Comparison of ENCODE assay signal across 13 mouse cellular contexts in genomic region chr5:103775429-103775828, GRCm38 (mm10).
DNase-seq lines count a peak whose midpoint lies in the region; ATAC-seq lines count a peak whose summit lies in the region.
"Had no signal": no experiment of that assay in that cellular context is flagged by ENCODE, and none has a peak within 500 bp of the region (broad histone marks: within the 10 kb centered on the region; RNA-seq: fewer than 3 reads in every experiment).

No protein-coding gene starts in this region.

- no peaks in the 10 kb centered on the region for H3K9me3 ChIP-seq in liver, embryonic 13.5 days (replicated peaks)
- no peaks in the 10 kb centered on the region for H3K9me3 ChIP-seq in liver, embryonic 11.5 days (ENCODE audit: control insufficient read depth, low read length)
- no peaks in the 10 kb centered on the region for H3K9me3 ChIP-seq in heart, embryonic 12.5 days (replicated peaks)
- no peaks in the 10 kb centered on the region for H3K9me3 ChIP-seq in limb, embryonic 10.5 days (replicated peaks)
- H3K9me3 ChIP-seq: forebrain, embryonic 12.5 days; liver, embryonic 15.5 days had no signal

- DNase-seq in frontal cortex, adult 2 months (ENCODE audit: extremely low spot score in 1 of 2, low spot score in 1 of 2) = no peak
- no peak for DNase-seq in liver, embryonic 13.5 days
- no peak for DNase-seq in liver, embryonic 11.5 days (ENCODE audit: low spot score)
- no peak for DNase-seq in limb, embryonic 10.5 days (ENCODE audit: low spot score)
- DNase-seq in c-Kit-positive CD71-positive TER-119-positive erythroid progenitor cells, embryonic 14.5 days (ENCODE audit: low spot score) = no peak
- DNase-seq in right cerebral cortex, postnatal 25 days = no peak
- DNase-seq: cerebellum, postnatal 36 days; midbrain, embryonic 14.5 days had no signal

- no peak overlapping the region for H3K9ac ChIP-seq in liver, embryonic 13.5 days
- H3K9ac ChIP-seq in liver, embryonic 11.5 days (ENCODE audit: low read depth, low read length) = no peak overlapping the region
- H3K9ac ChIP-seq in heart, embryonic 12.5 days = peak overlapping the region; percentile 34; the same call in 1 of the 2 replicates
- H3K9ac ChIP-seq: forebrain, embryonic 12.5 days; liver, embryonic 15.5 days had no signal

- ATAC-seq in frontal cortex, adult (ENCODE audit: low TSS enrichment) = peak; percentile 2; the same call in 1 of the 2 replicates
- no peak for ATAC-seq in liver, embryonic 13.5 days (ENCODE audit: low read depth)
- no peak for ATAC-seq in liver, embryonic 11.5 days (replicated peaks; ENCODE audit: low FRiP score)
- no peak for ATAC-seq in heart, embryonic 12.5 days (ENCODE audit: insufficient number of reproducible peaks, low FRiP score)
- ATAC-seq: hindbrain, postnatal 0 days had no signal

- H3K4me2 ChIP-seq in liver, embryonic 13.5 days = no peak overlapping the region
- no peak overlapping the region for H3K4me2 ChIP-seq in liver, embryonic 11.5 days
- peak overlapping the region; percentile 25 for H3K4me2 ChIP-seq in heart, embryonic 12.5 days
- H3K4me2 ChIP-seq: forebrain, embryonic 12.5 days; liver, embryonic 15.5 days had no signal

- H3K27ac ChIP-seq in liver, embryonic 13.5 days = peak overlapping the region; percentile 9; the same call in 1 of the 2 replicates
- no peak overlapping the region for H3K27ac ChIP-seq in liver, embryonic 11.5 days (ENCODE audit: low read depth, low read length)
- peak overlapping the region; percentile 67 for H3K27ac ChIP-seq in heart, embryonic 12.5 days (ENCODE audit: poor library complexity, severe bottlenecking)
- 0 out of 2 replicates have a peak overlapping the region, but pooled peaks have one; percentile 25 for H3K27ac ChIP-seq in limb, embryonic 10.5 days
- H3K27ac ChIP-seq: forebrain, embryonic 12.5 days; hindbrain, postnatal 0 days had no signal

- 89% methylated on average over 13 of the region's 13 CpGs for WGBS in liver, embryonic 13.5 days (ENCODE audit: insufficient replicate concordance)
- 83% methylated on average over 13 of the region's 13 CpGs for WGBS in liver, embryonic 11.5 days
- WGBS in heart, embryonic 12.5 days = 72% methylated on average over 13 of the region's 13 CpGs
- 86% methylated on average over 13 of the region's 13 CpGs for WGBS in limb, embryonic 10.5 days

- no peak overlapping the region for H3K4me3 ChIP-seq in liver, embryonic 13.5 days (replicated peaks)
- no peak overlapping the region for H3K4me3 ChIP-seq in liver, embryonic 11.5 days (ENCODE audit: low read depth, low read length)
- no peak overlapping the region for H3K4me3 ChIP-seq in heart, embryonic 12.5 days
- H3K4me3 ChIP-seq in limb, embryonic 10.5 days = no peak overlapping the region
- H3K4me3 ChIP-seq: forebrain, embryonic 12.5 days; liver, embryonic 15.5 days had no signal

- H3K4me1 ChIP-seq in liver, embryonic 13.5 days (replicated peaks) = peaks cover 100% of the 10 kb centered on the region
- H3K4me1 ChIP-seq in liver, embryonic 11.5 days (replicated peaks; ENCODE audit: control insufficient read depth, insufficient read depth, low read length) = peaks cover 87% of the 10 kb centered on the region
- H3K4me1 ChIP-seq in heart, embryonic 12.5 days (replicated peaks) = peaks cover 79% of the 10 kb centered on the region
- H3K4me1 ChIP-seq in limb, embryonic 10.5 days = peaks cover 74% of the 10 kb centered on the region

- H3K36me3 ChIP-seq in liver, embryonic 13.5 days = peaks cover 8% of the 10 kb centered on the region; the same call in 1 of the 2 replicates
- no peaks in the 10 kb centered on the region for H3K36me3 ChIP-seq in liver, embryonic 11.5 days (ENCODE audit: control insufficient read depth, insufficient read depth, low read length)
- no peaks in the 10 kb centered on the region for H3K36me3 ChIP-seq in heart, embryonic 12.5 days
- H3K36me3 ChIP-seq in limb, embryonic 10.5 days = no peaks in the 10 kb centered on the region
- H3K36me3 ChIP-seq: forebrain, embryonic 12.5 days had no signal

- no peaks in the 10 kb centered on the region for H3K27me3 ChIP-seq in liver, embryonic 13.5 days
- H3K27me3 ChIP-seq in liver, embryonic 11.5 days (replicated peaks; ENCODE audit: control insufficient read depth, insufficient read depth, low read length) = no peaks in the 10 kb centered on the region
- no peaks in the 10 kb centered on the region; the same call in 1 of the 2 replicates for H3K27me3 ChIP-seq in heart, embryonic 12.5 days (replicated peaks)
- no peaks in the 10 kb centered on the region for H3K27me3 ChIP-seq in limb, embryonic 10.5 days (ENCODE audit: low read depth, poor library complexity, severe bottlenecking)
- H3K27me3 ChIP-seq: liver, embryonic 15.5 days had no signal
